Mouse (Mus musculus): ENCODE measurements at regions not wholly inside any gene's neighbourhood (a gene's known extent, or its start where the extent isn't known, plus 50 kb on each side); places are given as distances from the start of the nearest gene placed in this dataset.

- Histone ChIP-seq H3K4me3 (replicated peaks; ENCODE audit: low read length) (no peak overlapping the region), H3K9me3 (ENCODE audit: control insufficient read depth, low read length) (no peaks in the 10 kb centered on the region), H3K4me1 (replicated peaks; ENCODE audit: control insufficient read depth, insufficient read depth, low read length) (no peaks in the 10 kb centered on the region), H3K27me3 (replicated peaks; ENCODE audit: control insufficient read depth, insufficient read depth, low read length) (no peaks in the 10 kb centered on the region), H3K4me2 (ENCODE audit: low read length) (no peak overlapping the region), H3K27ac (ENCODE audit: low read length) (no peak overlapping the region), H3K9ac (replicated peaks; ENCODE audit: low read depth, low read length) (no peak overlapping the region), H3K36me3 (ENCODE audit: control insufficient read depth, insufficient read depth) (no peaks in the 10 kb centered on the region)
- 64% methylated on average over 9 of the region's 9 CpGs for WGBS
- no peak for ATAC-seq
These were observed 133.8 kb downstream of the Mylk4 start for GRCm38 (mm10) chr13:32649982-32650381.

GRCm38 (mm10) chr13:32643030-32643750 is 140.6 kb downstream of the Mylk4 start:
- WGBS = 73% methylated on average over 5 of the region's 5 CpGs
- H3K4me1 ChIP-seq (replicated peaks; ENCODE audit: control insufficient read depth, insufficient read depth, low read length) = no peaks in the 10 kb centered on the region
- no peak overlapping the region for H3K27ac ChIP-seq (ENCODE audit: low read length)
- no peak overlapping the region for H3K9ac ChIP-seq (replicated peaks; ENCODE audit: low read depth, low read length)
- ATAC-seq = no peak
- H3K4me2 ChIP-seq (ENCODE audit: low read length) = no peak overlapping the region
- no peak overlapping the region for H3K4me3 ChIP-seq (replicated peaks; ENCODE audit: low read length)
- H3K36me3 ChIP-seq (ENCODE audit: control insufficient read depth, insufficient read depth) = no peaks in the 10 kb centered on the region
- no peaks in the 10 kb centered on the region for H3K27me3 ChIP-seq (replicated peaks; ENCODE audit: control insufficient read depth, insufficient read depth, low read length)
- no peaks in the 10 kb centered on the region for H3K9me3 ChIP-seq (ENCODE audit: control insufficient read depth, low read length)

- no peak overlapping the region for H3K4me3 ChIP-seq (replicated peaks; ENCODE audit: low read length)
- no peaks in the 10 kb centered on the region for H3K4me1 ChIP-seq (replicated peaks; ENCODE audit: control insufficient read depth, insufficient read depth, low read length)
- H3K36me3 ChIP-seq (ENCODE audit: control insufficient read depth, insufficient read depth) = no peaks in the 10 kb centered on the region
- no peaks in the 10 kb centered on the region for H3K9me3 ChIP-seq (ENCODE audit: control insufficient read depth, low read length)
- no peak overlapping the region for H3K9ac ChIP-seq (replicated peaks; ENCODE audit: low read depth, low read length)
- no peaks in the 10 kb centered on the region for H3K27me3 ChIP-seq (replicated peaks; ENCODE audit: control insufficient read depth, insufficient read depth, low read length)
- 89% methylated on average over 2 of the region's 2 CpGs for WGBS
- ATAC-seq = no peak
- no peak overlapping the region for H3K27ac ChIP-seq (ENCODE audit: low read length)
- H3K4me2 ChIP-seq (ENCODE audit: low read length) = no peak overlapping the region
These were observed 142.8 kb downstream of the Mylk4 start for GRCm38 (mm10) chr13:32640941-32641340.

GRCm38 (mm10) chr13:32630122-32630732 is 153.5 kb downstream of the Mylk4 start:
- no peak overlapping the region for H3K4me2 ChIP-seq (ENCODE audit: low read length)
- no peaks in the 10 kb centered on the region for H3K36me3 ChIP-seq (ENCODE audit: control insufficient read depth, insufficient read depth)
- H3K27me3 ChIP-seq (replicated peaks; ENCODE audit: control insufficient read depth, insufficient read depth, low read length) = no peaks in the 10 kb centered on the region
- no peak overlapping the region for H3K27ac ChIP-seq (ENCODE audit: low read length)
- no peak overlapping the region for H3K4me3 ChIP-seq (replicated peaks; ENCODE audit: low read length)
- H3K4me1 ChIP-seq (replicated peaks; ENCODE audit: control insufficient read depth, insufficient read depth, low read length) = no peaks in the 10 kb centered on the region
- no peak for ATAC-seq
- H3K9ac ChIP-seq (replicated peaks; ENCODE audit: low read depth, low read length) = no peak overlapping the region
- H3K9me3 ChIP-seq (ENCODE audit: control insufficient read depth, low read length) = no peaks in the 10 kb centered on the region

GRCm38 (mm10) chr13:32613916-32614315 is 169.8 kb downstream of the Mylk4 start:
- H3K9ac ChIP-seq (replicated peaks; ENCODE audit: low read depth, low read length) = no peak overlapping the region
- no peaks in the 10 kb centered on the region for H3K27me3 ChIP-seq (replicated peaks; ENCODE audit: control insufficient read depth, insufficient read depth, low read length)
- no peaks in the 10 kb centered on the region for H3K9me3 ChIP-seq (ENCODE audit: control insufficient read depth, low read length)
- no peak overlapping the region for H3K27ac ChIP-seq (ENCODE audit: low read length)
- H3K36me3 ChIP-seq (ENCODE audit: control insufficient read depth, insufficient read depth) = no peaks in the 10 kb centered on the region
- 54% methylated on average over 6 of the region's 6 CpGs for WGBS
- ATAC-seq = no peak
- H3K4me1 ChIP-seq (replicated peaks; ENCODE audit: control insufficient read depth, insufficient read depth, low read length) = no peaks in the 10 kb centered on the region
- no peak overlapping the region for H3K4me3 ChIP-seq (replicated peaks; ENCODE audit: low read length)
- no peak overlapping the region for H3K4me2 ChIP-seq (ENCODE audit: low read length)

GRCm38 (mm10) chr13:32611551-32612295 is 172.0 kb downstream of the Mylk4 start:
- no peaks in the 10 kb centered on the region for H3K4me1 ChIP-seq (replicated peaks; ENCODE audit: control insufficient read depth, insufficient read depth, low read length)
- WGBS = 83% methylated on average over 13 of the region's 13 CpGs
- no peaks in the 10 kb centered on the region for H3K9me3 ChIP-seq (ENCODE audit: control insufficient read depth, low read length)
- H3K4me3 ChIP-seq (replicated peaks; ENCODE audit: low read length) = no peak overlapping the region
- H3K4me2 ChIP-seq (ENCODE audit: low read length) = no peak overlapping the region
- H3K27ac ChIP-seq (ENCODE audit: low read length) = no peak overlapping the region
- H3K27me3 ChIP-seq (replicated peaks; ENCODE audit: control insufficient read depth, insufficient read depth, low read length) = no peaks in the 10 kb centered on the region
- no peak for ATAC-seq
- H3K36me3 ChIP-seq (ENCODE audit: control insufficient read depth, insufficient read depth) = no peaks in the 10 kb centered on the region
- no peak overlapping the region for H3K9ac ChIP-seq (replicated peaks; ENCODE audit: low read depth, low read length)

- no peak overlapping the region for H3K27ac ChIP-seq (ENCODE audit: low read length)
- H3K9ac ChIP-seq (replicated peaks; ENCODE audit: low read depth, low read length) = no peak overlapping the region
- no peak overlapping the region for H3K4me3 ChIP-seq (replicated peaks; ENCODE audit: low read length)
- H3K4me1 ChIP-seq (replicated peaks; ENCODE audit: control insufficient read depth, insufficient read depth, low read length) = no peaks in the 10 kb centered on the region
- no peaks in the 10 kb centered on the region for H3K9me3 ChIP-seq (ENCODE audit: control insufficient read depth, low read length)
- H3K4me2 ChIP-seq (ENCODE audit: low read length) = no peak overlapping the region
- ATAC-seq = no peak
- H3K36me3 ChIP-seq (ENCODE audit: control insufficient read depth, insufficient read depth) = no peaks in the 10 kb centered on the region
- 78% methylated on average over 5 of the region's 5 CpGs for WGBS
- H3K27me3 ChIP-seq (replicated peaks; ENCODE audit: control insufficient read depth, insufficient read depth, low read length) = no peaks in the 10 kb centered on the region
These were observed 172.8 kb downstream of the Mylk4 start for GRCm38 (mm10) chr13:32610970-32611369.

GRCm38 (mm10) chr13:32608413-32608812 is 175.3 kb downstream of the Mylk4 start:
- Histone ChIP-seq H3K9ac (replicated peaks; ENCODE audit: low read depth, low read length) (no peak overlapping the region), H3K27ac (ENCODE audit: low read length) (no peak overlapping the region), H3K4me1 (replicated peaks; ENCODE audit: control insufficient read depth, insufficient read depth, low read length) (no peaks in the 10 kb centered on the region), H3K9me3 (ENCODE audit: control insufficient read depth, low read length) (no peaks in the 10 kb centered on the region), H3K36me3 (ENCODE audit: control insufficient read depth, insufficient read depth) (no peaks in the 10 kb centered on the region), H3K4me3 (replicated peaks; ENCODE audit: low read length) (no peak overlapping the region), H3K4me2 (ENCODE audit: low read length) (no peak overlapping the region), H3K27me3 (replicated peaks; ENCODE audit: control insufficient read depth, insufficient read depth, low read length) (no peaks in the 10 kb centered on the region)
- no peak for ATAC-seq
- WGBS = 83% methylated on average over 3 of the region's 3 CpGs

GRCm38 (mm10) chr13:32603925-32604590 is 179.7 kb downstream of the Mylk4 start:
- Histone ChIP-seq H3K9ac (replicated peaks; ENCODE audit: low read depth, low read length) (no peak overlapping the region), H3K4me1 (replicated peaks; ENCODE audit: control insufficient read depth, insufficient read depth, low read length) (no peaks in the 10 kb centered on the region), H3K36me3 (ENCODE audit: control insufficient read depth, insufficient read depth) (no peaks in the 10 kb centered on the region), H3K4me2 (ENCODE audit: low read length) (no peak overlapping the region), H3K4me3 (replicated peaks; ENCODE audit: low read length) (no peak overlapping the region), H3K27me3 (replicated peaks; ENCODE audit: control insufficient read depth, insufficient read depth, low read length) (no peaks in the 10 kb centered on the region), H3K27ac (ENCODE audit: low read length) (no peak overlapping the region), H3K9me3 (ENCODE audit: control insufficient read depth, low read length) (no peaks in the 10 kb centered on the region)
- ATAC-seq = no peak
- WGBS = 85% methylated on average over 8 of the region's 8 CpGs

Measured in forebrain, embryonic 16.5 days (tissue).